Mouse (Mus musculus) liver, embryonic 12.5 days (tissue): Measurements from ENCODE around the gene Scgb1b7. TPM values are rescaled to one million over a fixed set of nuclear protein-coding genes. Genes with fewer than 3 reads are reported as not detected.
"Not testable (repeated sequence)": the region's sequence is repeated elsewhere in the genome, so short reads cannot be mapped to it uniquely, and the experiment has no call there.

Experiments used
- ATAC-seq: fragments of 200-750 bp; cut with Nextera tagmentation; 2 replicates; pipeline ENCODE4 v1.8.0; 2017; ENCODE audit warnings: moderate number of reproducible peaks, mild to moderate bottlenecking, moderate library complexity
- H3K27ac ChIP-seq: fragments of 300-500 bp; sonication (generic); 2 replicates; pipeline ENCODE4 v1.5.1; 2016; ENCODE audit warnings: mild to moderate bottlenecking
- H3K27me3 ChIP-seq: fragments of 300-500 bp; sonication (generic); replicated peaks from 2 replicates; pipeline ENCODE4 v1.6.1; 2016; ENCODE audit warnings: mild to moderate bottlenecking, moderate library complexity
- H3K36me3 ChIP-seq: fragments of 300-500 bp; sonication (generic); 2 replicates; pipeline ENCODE4 v1.6.1; 2016; ENCODE audit warnings: mild to moderate bottlenecking, moderate library complexity
- H3K4me1 ChIP-seq: fragments of 300-500 bp; sonication (generic); 2 replicates; pipeline ENCODE4 v1.6.1; 2016
- H3K4me2 ChIP-seq: fragments of 300-500 bp; sonication (generic); 2 replicates; pipeline ENCODE4 v1.6.1; 2016; ENCODE audit warnings: mild to moderate bottlenecking, moderate library complexity
- H3K4me3 ChIP-seq: fragments of 300-500 bp; sonication (generic); 2 replicates; pipeline ENCODE4 v1.5.1; 2016; ENCODE audit warnings: mild to moderate bottlenecking, moderate library complexity
- H3K9ac ChIP-seq: fragments of 300-500 bp; sonication (generic); 2 replicates; pipeline ENCODE4 v1.6.1; 2016; ENCODE audit warnings: mild to moderate bottlenecking, moderate library complexity
- H3K9me3 ChIP-seq: fragments of 300-500 bp; sonication (generic); replicated peaks from 2 replicates; pipeline ENCODE4 v1.6.1; 2016; ENCODE audit warnings: mild to moderate bottlenecking, moderate library complexity
- WGBS: fragments of 180-500 bp; shearing (Covaris S2); methylation state at CpG from one replicate; pipeline ENCODE4 v1.1.7; 2016; ENCODE audit not compliant: insufficient replicate concordance; 5-methylcytosine and 5-hydroxymethylcytosine counted together
- polyA plus RNA-seq: library from polyadenylated mRNA; unstranded; fragments of >200 nt; fragmentation: Nextera tagmentation; extraction: Ambion mirVana; gene quantifications from 2 replicates; pipeline ENCODE4 v1.2.1, GENCODE M21; 2016

The Scgb1b7 gene
- polyA plus RNA-seq: not detected in 2 replicates

DNA sequence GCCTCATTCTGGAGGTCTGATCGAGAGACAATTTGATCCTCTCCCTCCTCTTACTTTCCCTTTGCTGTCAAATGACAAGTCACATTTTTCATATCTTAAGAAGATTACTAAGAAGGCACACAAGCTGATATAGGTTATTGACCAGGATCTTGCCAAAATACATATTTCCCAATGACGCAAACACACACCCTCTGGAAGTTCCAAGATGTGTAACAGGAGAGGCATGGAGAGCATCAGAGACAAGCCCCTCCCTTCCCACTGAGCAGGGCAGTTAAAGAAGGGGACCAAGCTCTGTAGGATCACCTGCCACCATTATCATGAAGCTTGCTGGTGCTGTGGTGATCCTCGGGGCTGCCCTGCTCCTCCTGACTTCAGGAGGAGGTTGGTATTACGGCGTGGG is at the start of gene Scgb1b7:
TSS of gene Scgb1b7 (plus strand) at position 301 of the 400 bp plus-strand sequence.
- H3K4me3 ChIP-seq, H3K9ac ChIP-seq, H3K36me3 ChIP-seq, H3K27me3 ChIP-seq, H3K9me3 ChIP-seq, H3K27ac ChIP-seq, ATAC-seq, H3K4me2 ChIP-seq, H3K4me1 ChIP-seq: not testable (repeated sequence)
- WGBS: 78% methylated on average over 3 of the region's 5 CpGs

DNA sequence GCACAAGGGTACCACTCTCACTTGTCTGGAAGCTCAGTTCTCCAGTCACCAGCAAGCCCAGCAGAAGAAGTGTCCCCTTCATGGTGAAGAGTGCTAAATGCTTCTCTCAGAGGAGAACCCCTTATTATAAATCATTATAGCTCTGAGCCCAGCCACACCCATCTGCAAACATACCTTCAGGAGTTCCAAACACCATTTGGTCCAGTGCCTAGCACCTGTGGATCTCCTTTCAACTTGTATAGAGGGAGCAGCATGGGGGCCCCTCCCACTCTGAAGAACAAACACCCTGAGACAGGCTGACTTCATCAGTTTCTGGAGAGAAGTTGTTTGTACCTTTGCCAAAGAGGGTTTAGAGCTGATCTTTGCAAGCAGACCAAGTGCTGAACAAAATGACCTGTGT is 6.8 kb upstream of the Scgb1b7 start, which contains the start of gene Scgb2b7:
TSS of gene Scgb2b7 (minus strand) at position 101 of the 400 bp plus-strand sequence.
- not testable (repeated sequence) for H3K4me3 ChIP-seq, H3K9ac ChIP-seq, H3K36me3 ChIP-seq, H3K27ac ChIP-seq, ATAC-seq, H3K4me2 ChIP-seq, H3K4me1 ChIP-seq, H3K27me3 ChIP-seq, H3K9me3 ChIP-seq

Other genes starting within 250 kb of the Scgb1b7 start
- gene Scgb2b7, start 6.9 kb upstream of the Scgb1b7 start, polyA plus RNA-seq: not detected in 2 replicates